Mouse (Mus musculus) B cell, adult 2 months (primary cell): ENCODE measurements at regions not wholly inside any gene's neighbourhood (a gene's known extent, or its start where the extent isn't known, plus 50 kb on each side); places are given as distances from the start of the nearest gene placed in this dataset.
A peak's percentile ranks its signal among the peaks of the same experiment; 100 is the strongest.

ENCODE experiments used
- DNase-seq, 2 experiments: peaks; one replicate each; pipeline ENCODE4 v3.0.0; 2022

DNA sequence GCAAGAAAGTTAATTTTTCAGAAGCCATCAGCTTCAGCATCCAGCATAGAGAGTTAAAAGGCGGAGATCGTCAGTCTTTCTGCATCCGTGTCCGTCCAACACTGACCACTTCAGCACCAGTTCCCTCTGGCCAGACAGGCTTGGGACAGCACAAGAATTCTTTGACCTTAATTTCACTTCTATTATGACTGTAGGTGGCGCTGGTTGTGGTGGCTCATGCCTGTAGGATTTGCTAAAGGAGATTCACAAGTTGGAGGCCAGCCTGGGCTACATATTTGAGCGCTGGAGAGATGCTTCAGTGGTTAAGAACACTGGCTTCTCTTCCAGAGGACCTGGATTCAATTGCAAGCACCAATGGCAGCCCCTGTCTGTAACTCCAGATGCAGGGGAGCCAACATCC lies 66.0 kb downstream of the Amer2 start:
- no peak for DNase-seq

GRCm38 (mm10) chr14:60443821-60444551 lies 70.9 kb downstream of the Amer2 start:
- peak; percentile 17 to 39 for DNase-seq

DNA sequence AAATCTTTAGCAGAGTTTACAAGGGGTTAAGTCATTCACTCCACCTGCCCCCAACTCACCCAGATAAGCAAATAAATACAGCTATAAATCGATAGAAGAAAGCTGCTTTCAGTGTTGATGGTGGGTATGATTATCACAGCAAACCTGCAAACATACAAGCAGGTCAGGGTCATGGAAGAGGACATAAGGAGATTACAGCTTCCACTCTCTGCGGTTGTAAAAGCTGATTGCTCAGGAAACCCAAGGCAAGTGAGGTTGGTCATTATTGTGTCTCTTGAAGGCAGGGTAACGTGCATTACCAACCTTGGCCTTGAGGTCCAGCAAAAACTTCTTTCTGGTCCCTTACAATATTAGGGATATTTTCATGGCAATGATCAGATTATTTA lies 71.5 kb downstream of the Amer2 start:
- no peak for DNase-seq

DNA sequence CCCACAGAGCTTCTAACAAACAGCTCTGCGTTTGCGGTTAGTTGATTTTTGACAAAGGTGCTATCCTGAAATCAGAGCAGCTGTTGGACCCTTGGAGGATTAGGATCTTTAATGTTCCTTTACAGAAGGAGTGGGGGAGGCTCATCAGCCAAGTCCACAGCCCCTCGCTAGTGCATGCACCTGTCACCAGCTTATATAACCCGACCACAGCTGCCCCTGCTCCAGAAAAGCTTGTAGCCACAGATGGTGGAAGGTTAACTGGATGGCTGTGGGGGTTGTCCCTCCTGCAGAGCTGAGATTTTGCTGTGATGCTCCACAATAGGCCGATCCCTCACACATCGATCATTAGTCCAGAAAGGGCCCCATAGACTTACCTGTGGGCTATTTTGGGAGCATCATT lies 73.0 kb downstream of the Amer2 start:
- DNase-seq = no peak

GRCm38 (mm10) chr14:60451216-60451615 lies 78.2 kb downstream of the Amer2 start:
- DNase-seq = no peak

DNA sequence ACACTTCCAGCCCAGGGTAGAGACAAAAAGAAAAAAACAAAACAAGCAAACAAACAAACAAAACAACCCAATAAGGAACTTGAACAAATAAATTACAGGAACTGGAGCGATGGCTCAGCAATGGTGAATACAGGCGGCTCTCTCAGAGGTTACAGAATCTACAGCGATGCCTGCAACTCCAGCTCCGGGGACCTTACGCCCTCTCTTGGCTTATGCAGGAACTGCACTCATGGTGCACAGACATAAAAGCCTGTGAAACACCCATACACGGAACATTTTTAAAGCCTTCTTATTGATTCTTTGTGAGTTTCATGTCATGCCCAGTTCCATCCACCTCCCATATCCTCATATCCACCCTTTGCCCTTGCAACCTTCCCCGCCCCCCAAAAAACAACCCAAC lies 78.6 kb downstream of the Amer2 start:
- peak in 1 of 2 experiments; percentile 9 for DNase-seq

- DNase-seq = no peak
Measured at GRCm38 (mm10) chr14:60456767-60457166, 83.7 kb downstream of the Amer2 start.

- peak; percentile 65 to 67 for DNase-seq
Measured at GRCm38 (mm10) chr14:60484996-60485888, 112.2 kb downstream of the Amer2 start.

DNA sequence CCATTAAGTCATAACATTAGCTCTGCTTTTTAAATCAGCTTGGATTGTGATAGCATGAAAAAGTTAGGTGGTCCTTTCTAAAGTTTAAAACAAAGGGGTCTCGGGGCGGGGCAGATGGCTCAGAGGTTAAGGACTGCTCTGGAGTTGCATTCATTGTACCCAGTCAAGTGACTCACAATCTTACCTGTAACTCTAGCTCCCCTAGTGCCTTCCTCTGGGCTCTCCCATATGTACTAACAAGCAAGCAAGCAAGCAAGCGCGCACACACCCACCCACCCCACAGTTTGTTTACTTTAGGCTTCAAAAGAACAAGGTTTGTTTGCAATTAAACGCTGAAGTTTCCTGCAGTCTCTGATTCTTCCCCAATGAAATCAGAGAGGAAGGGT lies 112.8 kb downstream of the Amer2 start:
- no peak for DNase-seq

DNA sequence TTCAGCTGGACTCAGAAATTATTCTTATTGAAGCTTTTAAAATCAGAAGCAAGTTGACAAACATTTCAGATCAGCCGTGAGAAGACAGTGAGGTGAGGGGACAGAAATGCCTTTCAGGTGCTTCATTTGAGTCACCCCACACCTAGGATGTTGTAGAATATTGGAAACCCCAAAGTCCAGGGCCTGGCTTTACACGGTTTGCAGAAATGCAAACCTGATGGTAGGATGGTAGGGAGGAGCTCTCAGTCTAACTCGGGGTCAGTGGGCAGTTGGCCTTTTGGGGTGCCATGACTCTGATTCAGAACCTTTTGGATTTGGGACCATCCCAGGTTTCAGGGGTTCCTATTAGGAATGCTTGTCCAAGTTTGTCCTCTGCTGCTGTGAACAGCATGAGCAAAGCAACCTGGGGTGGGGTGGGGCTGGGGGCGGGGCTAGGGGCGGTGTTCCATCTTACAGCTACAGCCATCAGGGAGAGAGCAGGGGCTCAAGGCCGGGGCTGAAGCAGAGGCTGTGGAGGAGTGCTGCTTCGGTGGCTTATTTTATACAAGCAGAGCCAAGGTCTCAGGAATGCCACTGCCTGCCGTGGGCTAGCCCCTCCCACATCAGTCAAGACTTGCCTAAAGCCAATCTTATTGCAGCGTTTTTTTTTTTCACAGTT lies 113.3 kb downstream of the Amer2 start:
- no peak for DNase-seq

DNA sequence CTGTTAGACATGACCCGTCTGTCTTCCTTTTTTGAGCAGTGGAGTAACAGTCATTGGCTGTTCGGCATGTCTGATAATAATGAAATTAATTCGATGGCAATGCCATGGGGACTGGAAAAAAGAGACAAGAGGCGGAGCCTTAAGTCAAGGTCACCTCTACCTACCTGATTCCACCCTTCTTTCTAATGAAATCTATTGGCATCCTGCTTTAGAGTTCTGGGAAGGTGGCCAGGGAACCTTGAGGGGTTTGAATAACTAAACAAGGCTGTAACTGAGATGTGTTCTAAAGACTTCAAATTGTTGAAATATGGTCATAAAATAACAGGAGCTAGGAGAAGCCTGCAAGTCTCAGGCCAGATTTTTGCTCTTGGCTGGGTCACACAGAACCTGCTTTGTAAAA lies 116.1 kb downstream of the Amer2 start:
- no peak for DNase-seq

DNA sequence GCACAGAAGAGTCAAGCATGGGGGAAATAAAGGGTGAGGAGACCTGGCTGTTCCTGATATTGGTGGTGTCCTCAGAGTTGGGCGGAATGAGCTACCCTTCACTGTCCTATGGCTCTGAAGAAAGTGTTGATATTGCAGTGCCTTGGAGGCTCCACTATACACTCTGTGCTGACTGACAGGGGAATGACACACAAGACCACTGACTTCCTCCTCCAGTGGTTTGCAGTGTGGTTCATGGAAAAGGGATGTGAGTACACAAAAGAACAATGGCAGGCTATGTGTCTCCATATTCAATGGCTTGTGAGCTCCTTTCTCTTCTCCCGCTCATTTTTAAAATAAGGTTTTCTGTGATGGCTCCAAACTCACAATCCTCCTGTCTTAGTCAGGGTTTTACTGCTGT lies 117.8 kb downstream of the Amer2 start:
- DNase-seq = no peak

- no peak for DNase-seq
Measured at GRCm38 (mm10) chr14:60495441-60495840, 122.4 kb downstream of the Amer2 start.

GRCm38 (mm10) chr14:60502552-60502951 lies 129.5 kb downstream of the Amer2 start:
- DNase-seq = no peak

DNA sequence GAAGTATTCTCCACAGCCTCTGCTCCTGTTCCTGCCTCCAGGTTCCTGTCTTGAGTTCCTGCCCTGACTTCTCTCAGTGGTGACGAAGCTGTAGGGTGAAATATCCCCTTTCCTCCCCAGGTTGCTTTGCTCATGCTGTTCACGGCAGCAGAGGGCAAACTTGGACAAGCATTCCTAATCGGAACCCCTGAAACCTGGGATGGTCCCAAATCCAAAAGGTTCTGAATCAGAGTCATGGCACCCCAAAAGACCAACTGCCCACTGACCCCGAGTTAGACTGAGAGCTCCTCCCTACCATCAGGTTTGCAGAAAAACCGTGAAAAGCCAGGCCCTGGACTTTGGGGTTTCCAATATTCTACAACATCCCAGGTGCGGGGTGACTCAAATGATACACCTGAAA lies 128.7 kb upstream of the Spata13 start:
- no peak for DNase-seq

- no peak for DNase-seq
Measured at GRCm38 (mm10) chr14:60506296-60506695, 127.5 kb upstream of the Spata13 start.

- DNase-seq = peak; percentile 55 to 56
Measured at GRCm38 (mm10) chr14:60513560-60513959, 120.2 kb upstream of the Spata13 start.

DNA sequence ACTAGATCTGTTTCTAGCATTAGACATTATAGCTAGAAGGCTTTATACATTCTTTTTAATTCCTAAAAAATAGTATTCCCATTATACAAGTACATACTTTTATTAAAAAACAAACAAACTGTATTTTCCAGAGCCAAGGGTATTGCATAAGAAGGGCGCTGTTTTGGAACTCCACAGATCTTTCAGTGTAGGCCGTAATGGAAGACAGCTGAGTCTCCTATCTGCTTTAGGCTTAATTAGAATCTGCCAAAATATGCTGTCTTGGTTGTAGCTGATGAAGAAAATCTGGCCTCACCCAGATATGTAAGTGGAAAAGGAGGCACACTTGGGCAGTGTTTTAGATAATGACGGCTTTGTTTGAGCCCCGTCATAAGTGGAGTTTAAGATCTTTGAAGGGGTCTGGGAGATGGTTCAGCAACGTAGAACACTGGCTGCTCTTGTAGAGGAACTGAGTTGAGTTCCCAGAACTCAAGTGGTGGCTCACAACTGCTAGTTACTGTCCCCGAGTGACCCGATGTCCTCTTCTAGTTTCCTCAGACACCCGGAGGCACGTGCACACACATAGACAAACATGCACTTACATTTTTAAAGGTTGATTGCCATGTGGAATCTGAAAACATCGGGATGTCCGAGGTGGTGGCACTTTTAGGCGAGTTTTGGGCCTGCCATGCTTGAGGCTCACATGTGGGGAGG lies 118.6 kb upstream of the Spata13 start:
- DNase-seq = no peak

DNA sequence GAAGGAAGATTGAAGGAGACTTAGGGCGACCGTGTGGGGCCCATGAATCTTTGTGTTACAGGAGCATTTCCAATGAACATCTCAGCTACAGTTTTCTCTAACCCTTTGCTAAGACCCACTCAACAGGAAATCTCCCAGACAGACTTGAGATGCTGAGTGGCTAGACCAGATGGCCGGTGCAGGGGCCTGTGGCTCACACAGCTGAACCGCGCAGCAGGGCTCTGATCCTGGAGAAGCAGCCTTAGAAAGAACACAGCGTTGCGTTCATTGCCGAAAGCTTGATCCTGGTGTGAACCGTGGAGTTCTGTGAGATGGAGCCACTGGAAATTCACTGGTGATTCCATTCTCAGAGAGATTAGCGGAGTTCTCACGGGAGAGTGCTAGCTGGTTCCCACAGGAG lies 115.9 kb upstream of the Spata13 start:
- DNase-seq = no peak

- no peak for DNase-seq
Measured at GRCm38 (mm10) chr14:60523010-60523409, 110.8 kb upstream of the Spata13 start.

GRCm38 (mm10) chr14:60524869-60525268 lies 108.9 kb upstream of the Spata13 start:
- DNase-seq = peak; percentile 37 to 38

- peak; percentile 83 to 84 for DNase-seq
Measured at GRCm38 (mm10) chr14:60525284-60525962, 108.4 kb upstream of the Spata13 start.
